Mouse (Mus musculus) adrenal gland, postnatal 25 days (tissue): ENCODE results near the gene Mapk3. TPM values are rescaled to one million over a fixed set of nuclear protein-coding genes. Genes with fewer than 3 reads are reported as not detected.

ENCODE experiments used
- DNase-seq: peaks from one replicate; pipeline ENCODE4 v3.0.0; 2021; ENCODE audit warnings: mixed read lengths
- total RNA-seq: library from RNA; stranded (reverse); gene quantifications from 2 replicates; pipeline ENCODE4 v1.2.3, GENCODE M21; 2021

Gene Mapk3
- total RNA-seq, 1 experiment from 2014 or later, result 170 TPM

DNA sequence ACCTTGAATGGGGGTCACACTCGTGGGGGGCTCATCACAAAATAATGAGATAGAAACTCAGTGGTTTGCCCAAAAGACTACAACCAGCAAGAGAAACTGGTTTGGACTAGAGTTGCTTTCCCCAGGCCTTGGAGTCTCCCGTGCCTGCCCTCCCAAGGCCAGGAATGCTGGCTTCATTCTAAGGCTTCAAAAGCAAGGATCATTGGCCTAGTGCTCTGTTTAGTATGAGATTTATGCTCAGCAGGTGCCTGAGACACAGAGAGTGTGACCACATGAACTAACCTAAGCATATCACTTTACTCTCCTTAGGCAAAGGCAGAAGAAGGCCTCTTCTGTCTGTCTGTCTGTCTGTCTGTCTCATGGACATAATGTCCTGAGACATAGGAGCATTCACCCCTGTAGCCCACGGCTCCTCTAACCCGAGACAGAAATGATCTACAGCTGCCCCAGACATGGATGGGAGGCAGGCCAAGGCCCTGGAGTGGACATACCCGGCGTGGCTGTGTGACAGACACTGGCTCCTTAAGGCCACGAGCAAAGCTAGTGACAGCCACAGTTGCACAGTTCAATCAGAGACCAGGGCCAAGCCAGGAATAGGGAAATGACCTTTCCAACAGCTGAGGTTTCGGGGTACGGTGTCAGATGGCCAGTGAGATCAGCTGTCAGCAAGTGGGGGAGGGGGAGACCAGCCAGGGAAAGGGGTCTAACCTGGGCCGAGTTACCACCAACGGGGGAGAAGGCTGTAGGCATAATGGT lies 42.9 kb downstream of the Mapk3 start:
- DNase-seq, result peak; percentile 45

DNA sequence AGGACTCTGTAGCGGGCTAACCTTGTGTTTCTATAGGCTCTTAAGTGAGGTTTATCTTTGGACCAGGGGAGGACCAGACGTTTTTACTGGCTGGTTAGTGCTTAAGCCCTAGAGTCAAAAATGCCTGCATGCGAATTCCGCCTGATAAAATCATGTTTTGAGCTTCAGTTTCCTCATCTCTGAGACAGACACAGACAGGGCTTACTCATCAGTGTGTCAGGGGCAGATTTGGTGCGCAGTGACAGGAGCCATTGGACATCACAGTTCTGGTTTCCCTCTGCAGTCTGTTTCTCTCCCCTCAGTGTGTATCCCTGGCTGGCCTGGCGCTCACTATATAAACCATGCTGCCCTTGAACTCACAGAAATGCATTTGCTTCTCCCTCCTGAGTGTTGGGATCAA lies 43.8 kb downstream of the Mapk3 start:
- DNase-seq, result no peak

DNA sequence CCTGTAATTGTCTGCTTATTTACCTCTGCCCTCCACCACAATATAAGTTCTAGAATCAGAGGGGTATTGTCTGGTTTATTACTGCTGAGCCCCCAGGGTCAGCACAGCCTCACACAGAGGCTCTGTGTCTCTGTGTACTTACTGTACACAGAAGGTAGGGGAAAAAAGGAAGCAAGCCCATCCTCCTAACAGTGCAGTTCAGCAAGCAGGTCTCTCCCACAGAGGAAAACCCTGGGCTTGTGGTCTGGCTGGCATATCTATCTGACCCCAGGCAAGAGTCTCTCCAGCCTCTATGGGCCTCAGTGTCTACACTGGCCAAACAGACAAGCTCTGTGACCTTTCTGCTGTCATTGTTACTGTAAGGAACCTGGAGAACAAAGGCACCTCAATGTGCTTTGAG lies 44.4 kb downstream of the Mapk3 start:
- DNase-seq, result no peak

DNA sequence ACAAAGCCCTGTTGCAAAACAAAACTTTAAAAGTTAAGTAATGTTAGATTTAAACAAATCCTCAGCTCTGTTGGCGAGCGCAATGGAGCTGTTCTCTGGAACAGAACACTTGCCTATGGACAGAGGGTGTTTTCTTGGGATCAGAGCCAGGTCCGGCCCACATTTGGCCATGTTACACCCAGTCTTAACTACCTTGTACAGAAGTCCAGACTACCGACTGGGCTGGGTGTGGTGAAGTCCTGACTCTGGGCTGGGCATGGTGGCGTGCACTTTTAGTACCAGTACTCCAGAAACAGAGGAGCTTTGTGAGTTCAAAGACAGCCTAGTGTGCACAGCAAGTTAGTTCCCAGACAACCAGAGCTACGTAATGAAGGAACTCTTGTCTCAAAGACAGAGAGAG lies 47.6 kb downstream of the Mapk3 start:
- DNase-seq, result no peak

DNA sequence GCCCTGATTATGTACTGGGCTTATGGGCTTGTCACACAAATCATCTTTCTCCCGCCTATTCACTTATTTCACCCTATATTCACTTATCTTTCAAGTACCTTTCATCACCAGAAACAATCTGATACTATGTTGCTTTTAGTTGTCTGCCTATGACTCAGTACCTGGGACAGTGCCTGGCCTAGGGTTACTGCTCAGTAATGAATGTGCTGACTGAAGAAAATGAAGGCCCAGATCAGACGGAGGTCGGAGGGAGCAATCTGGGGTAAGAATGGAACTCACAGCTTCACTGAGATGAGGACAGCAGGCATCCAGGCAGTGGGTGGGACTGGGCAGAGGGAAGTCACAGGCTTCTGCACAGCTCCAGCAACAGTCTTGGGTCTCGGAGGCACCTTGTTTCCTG lies 48.0 kb downstream of the Mapk3 start:
- peak; percentile 41 for DNase-seq

DNA sequence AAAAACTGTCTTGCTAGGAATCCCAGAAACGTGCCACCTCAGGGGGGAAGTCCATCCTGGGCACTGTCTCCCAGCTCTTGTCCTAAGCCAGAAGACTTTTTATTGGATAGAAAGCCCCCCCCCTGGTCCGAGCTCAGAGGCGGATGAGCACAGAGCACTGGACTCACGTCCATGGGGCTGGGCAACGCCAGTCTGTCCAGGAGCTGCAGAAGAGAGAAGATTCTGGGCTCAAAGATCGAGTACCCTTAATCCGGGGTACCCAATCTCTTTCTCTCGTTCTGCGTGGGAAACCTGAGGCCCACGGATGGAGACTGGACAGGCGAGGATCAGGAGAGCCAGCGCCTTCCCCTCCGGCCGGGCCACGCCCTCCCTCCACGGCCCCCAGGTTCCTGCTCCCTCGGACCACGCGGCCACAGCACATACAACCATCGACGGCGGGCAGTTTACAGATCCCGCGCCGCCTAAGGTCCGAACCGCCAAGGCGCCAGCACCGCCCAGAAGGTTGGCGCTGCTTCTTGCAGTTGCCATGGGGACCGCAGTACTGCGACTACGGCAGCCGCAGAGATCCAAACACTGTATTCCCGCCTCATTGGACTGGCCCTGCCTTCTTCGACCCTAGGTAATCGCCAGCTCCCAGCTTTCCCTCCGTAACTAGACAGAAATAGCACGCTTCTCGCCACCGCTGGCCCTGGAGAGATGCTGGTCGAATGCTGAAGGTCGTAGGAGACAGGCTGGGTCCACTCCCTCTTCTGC lies 49.5 kb downstream of the Mapk3 start:
- DNase-seq, result peak; percentile 86

DNA sequence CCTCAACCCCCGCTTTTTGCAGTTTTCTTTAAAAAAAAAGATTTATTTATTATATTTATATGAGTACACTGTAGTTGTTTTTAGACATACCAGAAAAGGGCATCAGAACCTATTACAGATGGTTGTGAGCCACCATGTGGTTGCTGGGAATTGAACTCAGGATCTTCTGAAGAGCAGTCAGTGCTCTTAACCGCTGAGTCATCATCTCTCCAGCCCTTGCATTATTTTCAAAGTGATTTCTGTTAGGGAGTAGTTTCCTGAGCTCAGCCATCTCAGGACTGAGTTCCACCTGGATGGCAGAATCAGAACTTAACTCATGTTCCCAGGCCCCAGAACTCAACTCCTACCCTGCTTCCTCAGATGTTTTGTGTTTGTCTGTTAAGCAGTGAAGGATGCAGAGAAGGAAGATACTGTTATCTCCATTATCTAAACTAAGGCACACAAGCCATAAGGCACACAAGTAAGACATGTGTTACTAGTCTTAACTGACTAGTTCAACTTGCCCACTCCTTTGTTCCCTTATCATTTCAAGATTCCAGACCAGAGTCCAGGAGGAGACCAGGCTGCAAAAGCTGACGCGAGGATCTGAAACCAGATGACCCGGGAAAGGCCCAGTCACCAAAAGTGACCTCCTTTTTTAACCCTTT lies 50.4 kb downstream of the Mapk3 start:
- no peak for DNase-seq

Other genes with a start within 250 kb of the Mapk3 start
- 256 and 282 TPM in 2 replicates for gene Eif3c, start 193.2 kb upstream of the Mapk3 start, total RNA-seq
- 1.4 and 3.2 TPM in 2 replicates for gene Apobr, start 174.7 kb upstream of the Mapk3 start, total RNA-seq
- 31.7 and 42.7 TPM in 2 replicates for gene Cln3, start 173.8 kb upstream of the Mapk3 start, total RNA-seq
- not detected in 2 replicates for gene Il27, start 164.7 kb upstream of the Mapk3 start, total RNA-seq
- 12.1 and 20.7 TPM in 2 replicates for gene Nupr1, start 128.7 kb upstream of the Mapk3 start, total RNA-seq
- gene Sgf29, start 110.3 kb upstream of the Mapk3 start, total RNA-seq, result 37.5 and 41.1 TPM in 2 replicates
- gene Sult1a1, start 83.2 kb upstream of the Mapk3 start, total RNA-seq, result 29.6 and 31.0 TPM in 2 replicates
- gene Bola2, start 64.2 kb upstream of the Mapk3 start, total RNA-seq, result 83.3 and 85.8 TPM in 2 replicates
- 12.8 and 17.5 TPM in 2 replicates for gene Slx1b, start 63.8 kb upstream of the Mapk3 start, total RNA-seq
- gene Coro1a, start 51.8 kb upstream of the Mapk3 start, total RNA-seq, result 3.5 and 8.0 TPM in 2 replicates
- 6.5 and 7.5 TPM in 2 replicates for gene Gdpd3, start 6.7 kb downstream of the Mapk3 start, total RNA-seq
- gene Ypel3, start 17.4 kb downstream of the Mapk3 start, total RNA-seq, result 122 and 181 TPM in 2 replicates
- gene Tbx6, start 21.9 kb downstream of the Mapk3 start, total RNA-seq, result 0.67 and 1.6 TPM in 2 replicates
- 91.5 and 101 TPM in 2 replicates for gene Ppp4c, start 32.9 kb downstream of the Mapk3 start, total RNA-seq
- 17.2 and 17.3 TPM in 2 replicates for gene Fam57b, start 38.1 kb downstream of the Mapk3 start, total RNA-seq
- not detected in 2 replicates for gene 4930451I11Rik, start 72.0 kb downstream of the Mapk3 start, total RNA-seq
- 0.52 and 1.9 TPM in 2 replicates for gene Doc2a, start 87.8 kb downstream of the Mapk3 start, total RNA-seq
- 23.2 and 39.1 TPM in 2 replicates for gene Hirip3, start 102.4 kb downstream of the Mapk3 start, total RNA-seq
- 44.4 and 50.5 TPM in 2 replicates for gene Ino80e, start 102.8 kb downstream of the Mapk3 start, total RNA-seq
- 82.8 and 89.5 TPM in 2 replicates for gene Taok2, start 125.1 kb downstream of the Mapk3 start, total RNA-seq
- 21.7 and 34.5 TPM in 2 replicates for gene Tmem219, start 163.3 kb downstream of the Mapk3 start, total RNA-seq
- gene Kctd13, start 169.3 kb downstream of the Mapk3 start, total RNA-seq, result 31.1 and 42.7 TPM in 2 replicates
- gene Asphd1, start 190.0 kb downstream of the Mapk3 start, total RNA-seq, result 1.6 and 2.5 TPM in 2 replicates
- 91.1 and 128 TPM in 2 replicates for gene Sez6l2, start 191.0 kb downstream of the Mapk3 start, total RNA-seq
- 95.1 and 99.5 TPM in 2 replicates for gene Cdipt, start 216.3 kb downstream of the Mapk3 start, total RNA-seq
- gene Cdiptos, start 216.5 kb downstream of the Mapk3 start, total RNA-seq, result 0.71 and 2.0 TPM in 2 replicates